Mouse (Mus musculus): Measurements from ENCODE around the gene Abhd13. TPM values are rescaled to one million over a fixed set of nuclear protein-coding genes. Genes with fewer than 3 reads are reported as not detected.

The Abhd13 gene
- total RNA-seq, 4 experiments from 2014 or later = 6.2 to 7.4 (median 6.8) TPM

DNA sequence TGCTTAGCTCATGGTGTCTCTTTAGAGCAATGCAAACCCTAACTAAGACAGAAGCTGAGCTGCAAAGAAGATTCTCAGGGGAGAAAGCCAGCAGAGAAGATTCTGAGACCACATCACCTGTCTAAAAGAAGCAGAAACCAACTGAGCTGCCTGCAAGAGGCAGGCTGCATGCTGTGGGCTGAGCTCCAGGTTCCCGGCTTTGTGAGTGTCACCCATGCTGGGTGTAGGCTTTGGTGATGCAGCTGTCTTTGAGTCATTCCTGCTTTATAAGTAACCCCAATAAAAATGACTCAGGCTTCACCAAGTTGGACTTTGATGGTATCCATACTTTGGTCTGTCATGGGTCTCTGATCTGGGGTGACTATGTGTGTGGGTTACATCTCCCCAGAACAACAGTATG lies 38.7 kb downstream of the Abhd13 start:
- DNase-seq (ENCODE audit: low spot score in 2 of 2) = no peak

DNA sequence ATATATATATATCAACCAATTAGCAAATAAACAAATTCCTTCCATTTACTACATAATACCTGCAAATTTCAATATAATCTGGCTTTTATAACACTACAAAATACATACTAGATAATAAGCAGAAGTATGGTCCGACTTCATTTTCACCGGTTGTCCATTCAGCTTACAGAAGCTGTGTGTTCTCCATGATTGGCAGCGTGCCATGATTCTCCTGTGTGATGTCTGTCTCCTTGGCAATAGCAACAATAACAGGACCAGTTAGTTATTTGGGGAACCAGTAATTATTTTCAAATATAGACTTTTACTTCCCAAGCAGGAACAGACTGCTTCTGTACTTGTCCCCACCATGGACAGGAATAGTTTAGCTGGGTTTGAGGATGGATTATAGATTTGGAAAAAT lies 39.7 kb downstream of the Abhd13 start:
- no peak for DNase-seq (ENCODE audit: low spot score in 2 of 2)

DNA sequence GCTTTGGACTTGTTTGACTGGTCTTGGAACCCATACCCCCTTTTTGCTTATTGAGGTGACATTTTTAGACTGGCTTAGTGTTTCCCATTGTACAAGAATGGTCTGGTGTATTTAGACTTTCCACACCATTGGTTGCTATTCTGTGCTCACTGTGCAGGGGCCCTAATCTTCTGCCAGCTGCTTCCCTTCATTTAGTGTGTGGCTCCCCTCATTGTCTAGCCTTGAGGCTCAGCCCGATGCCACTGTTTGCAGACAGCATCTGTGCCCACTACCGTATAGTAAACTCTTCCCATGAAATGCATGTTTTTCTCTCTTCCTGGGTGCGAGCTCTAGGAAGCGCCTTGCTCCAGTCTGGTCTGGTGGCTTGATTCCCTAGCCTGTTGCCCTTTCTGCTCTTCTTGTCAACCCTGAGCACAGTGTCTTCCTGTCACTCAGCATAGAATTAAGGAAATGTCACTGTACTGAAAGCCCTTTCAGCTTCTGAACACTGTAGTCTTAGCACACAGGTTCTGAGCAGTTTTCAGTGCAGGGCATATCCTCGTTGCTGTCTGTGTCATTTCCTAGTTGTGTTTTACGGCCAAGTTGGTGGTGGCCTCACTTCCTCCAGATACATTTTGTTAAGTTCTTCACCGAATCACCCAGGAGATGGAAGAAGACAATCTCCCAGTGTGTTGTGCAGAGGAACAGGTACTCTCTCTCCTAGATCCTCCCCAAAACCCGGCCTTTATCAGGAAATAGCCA lies 53.0 kb downstream of the Abhd13 start:
- no peak for DNase-seq (ENCODE audit: low spot score in 2 of 2)

DNA sequence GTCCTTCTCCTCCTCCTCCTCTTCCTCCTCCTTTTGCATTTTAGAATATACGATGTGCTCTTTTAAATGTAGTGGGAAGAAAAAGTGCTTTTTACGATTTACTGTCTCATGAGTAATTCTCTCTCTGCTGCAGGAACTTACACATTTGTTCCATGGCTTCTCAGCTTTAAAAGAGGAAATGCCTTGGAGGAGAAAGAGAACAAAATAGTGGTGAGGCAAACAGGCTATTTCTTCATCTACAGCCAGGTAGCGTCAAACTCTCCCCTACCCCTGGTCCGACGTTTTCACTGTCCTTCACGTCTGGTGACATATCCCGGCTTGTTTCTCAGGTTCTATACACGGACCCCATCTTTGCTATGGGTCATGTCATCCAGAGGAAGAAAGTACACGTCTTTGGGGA lies 53.7 kb downstream of the Abhd13 start:
- DNase-seq (ENCODE audit: low spot score in 2 of 2) = no peak

DNA sequence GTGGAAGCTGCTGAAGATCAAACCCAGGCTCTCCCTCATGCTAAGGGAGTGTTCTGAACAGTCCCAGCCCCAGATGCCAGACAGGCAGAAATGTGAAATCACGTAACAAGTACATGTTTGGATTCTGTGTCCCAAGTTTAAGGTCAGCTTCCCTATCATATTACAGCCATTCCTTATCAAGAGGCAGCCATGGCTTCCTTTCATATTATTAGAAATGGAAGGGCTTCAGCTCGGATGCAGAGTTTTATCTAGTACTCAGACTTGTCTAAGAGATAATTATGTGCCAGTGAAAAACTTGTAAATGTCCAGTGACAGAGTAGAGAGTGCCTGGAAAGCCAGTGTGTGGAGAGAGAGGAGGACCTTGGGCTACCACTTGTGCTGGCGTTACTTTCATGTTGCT lies 63.4 kb downstream of the Abhd13 start:
- DNase-seq (ENCODE audit: low spot score in 2 of 2) = no peak

Other genes with a start within 250 kb of the Abhd13 start
- under 1 TPM in 1 of 4 experiments, not detected in 3; 0.19 TPM for gene Fam155a, start 206.5 kb upstream of the Abhd13 start, total RNA-seq (2022)
- not detected for gene Gm10217, start 113.5 kb upstream of the Abhd13 start, total RNA-seq (2022)
- gene Lig4, start within 50 bp of the Abhd13 start, total RNA-seq (2022) = 1 to 10 TPM; 4.6 to 6.1 (median 5.1) TPM
- 1 to 10 TPM in 2 of 4 experiments, under 1 TPM in 2; 0.47 to 1.0 (median 0.83) TPM for gene Tnfsf13b, start 28.8 kb downstream of the Abhd13 start, total RNA-seq (2022)
- under 1 TPM in 2 of 4 experiments, not detected in 2; 0.04 to 0.17 TPM for gene Myo16, start 176.2 kb downstream of the Abhd13 start, total RNA-seq (2022)